Mouse (Mus musculus): ENCODE results near the gene Dpy30.
"Not testable (repeated sequence)": the region's sequence is repeated elsewhere in the genome, so short reads cannot be mapped to it uniquely, and the experiment has no call there.

DNA sequence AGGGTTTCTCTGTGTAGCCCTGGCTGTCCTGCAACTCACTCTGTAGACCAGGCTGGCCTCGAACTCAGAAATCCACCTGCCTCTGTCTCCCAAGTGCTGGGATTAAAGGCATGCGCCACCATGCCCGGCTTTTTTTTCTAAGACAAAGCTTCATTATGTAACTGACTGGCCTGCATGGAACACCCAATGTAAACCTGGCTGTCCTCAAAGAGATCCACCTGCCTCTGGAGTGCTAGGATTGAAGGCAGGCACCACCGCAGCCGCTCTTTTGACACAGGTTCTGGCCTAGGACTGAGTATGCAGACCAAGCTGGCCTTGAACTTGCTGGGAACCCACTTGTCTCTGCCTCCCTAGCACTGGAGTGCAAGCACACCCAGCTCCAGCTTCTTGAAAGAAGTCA, 26.8 kb downstream of the Dpy30 start:
- TF ChIP-seq POLR2A (IDR thresholded peaks at IDR 0.05; ENCODE audit: low read depth, low read length); CTCF (IDR thresholded peaks at IDR 0.05; ENCODE audit: extremely low read depth, insufficient read length, insufficient replicate concordance, low read depth, low read length): not testable (repeated sequence)

Data from small intestine, adult 2 months (tissue).